Mouse (Mus musculus) limb, embryonic 14.5 days (tissue): ENCODE data around the gene Dpm3. TPM values are rescaled to one million over a fixed set of nuclear protein-coding genes. Genes with fewer than 3 reads are reported as not detected.

Experiments used
- ATAC-seq: fragments of 200-750 bp; cut with Nextera tagmentation; 2 replicates; pipeline ENCODE4 v1.8.0; 2017; ENCODE audit warnings: low read depth, moderate number of reproducible peaks, moderate TSS enrichment; ENCODE audit not compliant: low FRiP score
- DNase-seq: peaks from one replicate; pipeline ENCODE4 v3.0.0-alpha.2; 2015; ENCODE audit warnings: low spot score
- H3K27ac ChIP-seq: fragments of 300-500 bp; sonication (generic); replicated peaks from 2 replicates; pipeline ENCODE4 v1.5.1; 2014; ENCODE audit warnings: low read depth, mild to moderate bottlenecking, low read length, moderate library complexity, mixed read lengths
- H3K27me3 ChIP-seq: fragments of 300-500 bp; sonication (generic); 2 replicates; pipeline ENCODE4 v1.6.1; 2014; ENCODE audit warnings: low read length, mixed read lengths; ENCODE audit not compliant: control insufficient read depth, insufficient read depth
- H3K36me3 ChIP-seq: fragments of 300-500 bp; sonication (generic); 2 replicates; pipeline ENCODE4 v1.6.1; 2014; ENCODE audit warnings: mild to moderate bottlenecking, low read length, moderate library complexity, mixed read lengths; ENCODE audit not compliant: control insufficient read depth, insufficient read depth
- H3K4me1 ChIP-seq: fragments of 300-500 bp; sonication (generic); 2 replicates; pipeline ENCODE4 v1.6.1; 2014; ENCODE audit warnings: antibody characterized with exemption, low read length, mixed read lengths; ENCODE audit not compliant: control insufficient read depth, insufficient read depth
- H3K4me2 ChIP-seq: fragments of 300-500 bp; sonication (generic); replicated peaks from 2 replicates; pipeline ENCODE4 v1.6.1; 2014; ENCODE audit warnings: low read depth, mild to moderate bottlenecking, low read length, moderate library complexity; ENCODE audit not compliant: severe bottlenecking
- H3K4me3 ChIP-seq: fragments of 300-500 bp; sonication (generic); replicated peaks from 2 replicates; pipeline ENCODE4 v1.5.1; 2014; ENCODE audit warnings: low read length
- H3K9ac ChIP-seq: fragments of 300-500 bp; sonication (generic); 2 replicates; pipeline ENCODE4 v1.6.1; 2014; ENCODE audit warnings: mild to moderate bottlenecking, low read depth, low read length, moderate library complexity; ENCODE audit not compliant: severe bottlenecking
- H3K9me3 ChIP-seq: fragments of 300-500 bp; sonication (generic); 2 replicates; pipeline ENCODE4 v1.6.1; 2016; ENCODE audit warnings: low read length; ENCODE audit not compliant: control insufficient read depth
- POLR2A ChIP-seq: fragments of 200-500 bp; IDR thresholded peaks from 2 replicates; pipeline ENCODE4 v1.8.0; 2012; ENCODE audit warnings: inconsistent platforms, mild to moderate bottlenecking, moderate library complexity, borderline replicate concordance; ENCODE audit not compliant: insufficient read depth, insufficient read length; ENCODE audit errors: extremely low read depth
- WGBS: fragments of 180-500 bp; shearing (Covaris S2); extraction: QIAGEN DNeasy Blood & Tissue Kit; methylation state at CpG from one replicate; pipeline ENCODE4 v1.1.7; 2014; 5-methylcytosine and 5-hydroxymethylcytosine counted together
- polyA plus RNA-seq, 2 experiments: library from polyadenylated mRNA; depleted of rRNA in 1 of 2; stranded (reverse) in 1 of 2; unstranded in 1 of 2; fragments of >200 nt; fragmentation: Nextera tagmentation in 1 of 2; extraction: Ambion mirVana in 1 of 2; gene quantifications; 2 replicates each; pipeline versions ENCODE4 v1.2.1 to v1.2.3; 2012 to 2014

Dpm3 gene
- polyA plus RNA-seq, 2 experiments, result 173 to 313 TPM

DNA sequence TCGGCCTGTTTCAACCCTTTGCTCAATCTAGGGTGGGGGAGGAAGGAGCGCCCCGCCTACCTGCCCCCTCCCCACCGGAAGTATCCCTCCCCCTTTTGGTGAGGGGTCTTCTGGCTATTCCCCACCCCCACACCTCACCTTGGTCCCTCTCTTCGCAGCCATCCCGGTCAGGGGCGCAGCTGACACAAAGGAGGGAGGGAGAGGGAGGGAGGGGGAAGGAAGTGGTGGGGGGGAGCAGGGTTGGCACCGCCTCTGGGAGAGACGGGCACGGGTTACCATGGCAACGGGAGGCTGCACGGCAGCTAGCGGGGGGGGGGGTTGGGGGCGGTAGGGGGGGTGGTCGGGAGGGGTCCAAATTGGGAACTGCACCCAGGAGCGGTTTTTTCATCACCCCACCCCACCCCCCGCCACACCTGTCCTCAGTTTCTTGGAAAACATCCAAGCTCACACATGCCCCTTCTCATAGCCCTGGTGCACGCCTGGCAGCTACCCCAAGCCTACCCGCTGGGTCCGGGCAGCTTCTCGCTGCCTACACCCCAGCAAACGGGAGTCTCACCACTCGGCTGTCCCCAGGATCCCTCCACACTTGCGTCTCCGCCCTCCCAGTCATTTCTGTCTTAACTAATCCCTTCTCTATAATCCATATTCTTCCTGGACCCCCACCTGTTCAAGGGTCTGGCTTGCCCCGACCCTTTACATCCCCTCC lies 14.0 kb upstream of the Dpm3 start:
- peaks cover 31% of the 10 kb centered on the region for H3K36me3 ChIP-seq
- peak overlapping the region; percentile 90 for H3K4me2 ChIP-seq
- DNase-seq (peak; percentile 39), ATAC-seq (peak; percentile 5; the same call in 1 of the 2 replicates)
- H3K9me3 ChIP-seq, result no peaks in the 10 kb centered on the region
- TF ChIP-seq POLR2A, result no peak
- H3K27me3 ChIP-seq, result no peaks in the 10 kb centered on the region
- H3K4me3 ChIP-seq, result peak overlapping the region; percentile 86
- peaks cover 29% of the 10 kb centered on the region for H3K4me1 ChIP-seq
- H3K27ac ChIP-seq, result peak overlapping the region; percentile 45
- WGBS, result under 1% methylated on average over 17 of the region's 26 CpGs
- H3K9ac ChIP-seq, result peak overlapping the region; percentile 12

DNA sequence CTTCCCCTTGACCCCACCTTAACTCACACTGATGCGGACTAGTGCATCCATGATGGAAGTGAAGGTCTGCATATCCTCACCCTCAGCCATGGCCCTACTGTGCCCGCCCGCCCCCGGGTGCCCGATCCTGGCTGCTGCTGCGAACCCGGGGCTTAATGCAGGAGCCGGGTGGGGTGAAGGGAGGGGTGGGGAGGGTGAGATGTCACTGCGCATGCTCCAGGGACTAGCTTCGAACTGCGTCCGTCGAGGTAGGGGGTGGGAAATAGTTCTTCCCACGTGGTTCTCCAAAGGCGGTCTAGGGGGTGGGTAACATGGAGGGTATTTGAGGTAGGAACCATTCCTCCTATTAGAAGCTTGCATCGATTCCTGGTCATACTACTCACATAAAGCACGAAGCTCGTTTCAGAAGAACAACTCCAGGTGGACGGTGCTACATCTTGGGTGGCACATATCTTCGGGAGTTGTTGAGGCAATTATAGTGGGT lies 13.4 kb upstream of the Dpm3 start, which contains the start of gene Krtcap2:
TSS of gene Krtcap2 (plus strand) at position 279 of the 484 bp plus-strand sequence.
- H3K36me3 ChIP-seq, result peaks cover 25% of the 10 kb centered on the region
- DNase-seq (peak; percentile 72), ATAC-seq (peak; percentile 56)
- no peaks in the 10 kb centered on the region for H3K9me3 ChIP-seq
- peak within 1 kb of the TSS; percentile 75 for H3K9ac ChIP-seq
- no peaks in the 10 kb centered on the region for H3K27me3 ChIP-seq
- 4% methylated on average over 20 of the region's 20 CpGs for WGBS
- H3K4me2 ChIP-seq, result peak within 1 kb of the TSS; percentile 90
- peaks cover 29% of the 10 kb centered on the region for H3K4me1 ChIP-seq
- peak within 1 kb of the TSS; percentile 86 for H3K4me3 ChIP-seq
- peak within 1 kb of the TSS; percentile 65 for H3K27ac ChIP-seq
- no peak for TF ChIP-seq POLR2A

DNA sequence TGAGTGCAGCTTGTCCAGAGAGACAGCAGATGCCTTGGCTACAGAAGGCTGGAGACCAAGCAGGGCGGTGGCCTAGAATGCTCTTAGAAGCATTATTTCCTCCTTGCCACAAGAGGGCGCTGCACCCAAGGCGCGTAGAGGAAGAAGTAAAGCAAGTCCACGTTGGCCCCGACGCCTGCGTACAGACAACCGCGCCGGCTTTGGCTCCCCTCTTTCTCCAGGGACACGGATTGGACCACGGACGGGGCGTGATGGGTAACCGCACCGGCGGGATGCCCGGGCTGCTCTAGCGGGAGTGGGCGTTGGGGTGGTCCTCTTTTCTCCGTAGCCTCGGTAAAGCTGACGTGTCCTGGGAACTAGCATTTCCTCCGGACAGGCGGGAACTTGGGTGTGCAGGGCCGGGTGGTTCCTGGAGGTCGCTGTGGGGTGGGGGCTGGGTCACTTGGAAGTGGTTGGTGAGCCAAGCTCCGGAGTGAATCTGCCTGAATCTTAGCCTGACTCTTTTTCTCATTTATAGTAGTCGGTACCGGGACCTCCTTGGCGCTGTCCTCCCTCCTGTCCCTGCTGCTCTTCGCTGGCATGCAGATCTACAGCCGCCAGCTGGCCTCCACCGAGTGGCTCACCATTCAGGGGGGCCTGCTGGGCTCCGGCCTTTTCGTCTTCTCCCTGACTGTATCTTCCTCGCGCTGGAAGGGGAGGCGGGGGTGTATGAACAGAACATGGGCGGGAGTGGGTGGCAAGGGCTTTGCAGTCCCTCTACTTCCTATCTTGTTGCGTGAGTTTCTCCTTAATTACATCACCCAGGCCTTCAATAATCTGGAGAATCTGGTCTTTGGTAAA lies 12.7 kb upstream of the Dpm3 start, which contains the start of gene Trim46:
TSS of gene Trim46 (minus strand) at position 49 of the 840 bp plus-strand sequence.
- TF ChIP-seq POLR2A, result 0 out of 2 replicates have a peak, but pooled peaks have one; percentile 10
- Histone ChIP-seq H3K9ac (peak within 1 kb of the TSS; percentile 75), H3K36me3 (peaks cover 18% of the 10 kb centered on the region), H3K4me1 (peaks cover 33% of the 10 kb centered on the region), H3K4me2 (peak within 1 kb of the TSS; percentile 90), H3K4me3 (peak within 1 kb of the TSS; percentile 86), H3K27ac (peak within 1 kb of the TSS; percentile 65), H3K27me3 (no peaks in the 10 kb centered on the region), H3K9me3 (no peaks in the 10 kb centered on the region)
- ATAC-seq (peak; percentile 83), DNase-seq (peak; percentile 88)
- WGBS, result 1% methylated on average over 40 of the region's 42 CpGs

DNA sequence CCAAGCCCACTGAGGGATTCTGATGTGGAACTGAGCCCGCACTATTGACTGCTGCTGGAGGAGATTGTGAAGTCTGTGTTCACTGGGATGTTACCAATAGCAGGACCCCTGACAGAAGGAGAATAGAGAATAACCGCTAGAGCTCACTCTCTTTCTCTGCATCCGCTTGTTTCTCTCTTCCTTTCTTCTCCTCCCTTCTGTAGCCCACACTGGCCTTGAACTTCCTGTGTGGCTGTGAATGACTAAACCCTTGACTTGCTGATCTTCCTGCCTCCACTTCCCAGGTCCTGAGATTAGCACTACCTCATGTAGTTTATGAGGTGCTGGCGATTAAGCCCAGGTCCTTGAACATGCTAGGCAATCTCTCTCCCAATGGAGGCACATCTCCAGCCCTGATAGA lies 11.7 kb upstream of the Dpm3 start:
- Histone ChIP-seq H3K4me3 (peak overlapping the region; percentile 86), H3K4me2 (peak overlapping the region; percentile 90), H3K9ac (peak overlapping the region; percentile 75), H3K27ac (no peak overlapping the region), H3K36me3 (peaks cover 13% of the 10 kb centered on the region), H3K9me3 (no peaks in the 10 kb centered on the region), H3K27me3 (no peaks in the 10 kb centered on the region), H3K4me1 (peaks cover 38% of the 10 kb centered on the region)
- 88% methylated on average over 4 of the region's 4 CpGs for WGBS
- no peak for ATAC-seq
- no peak for DNase-seq
- no peak for TF ChIP-seq POLR2A

DNA sequence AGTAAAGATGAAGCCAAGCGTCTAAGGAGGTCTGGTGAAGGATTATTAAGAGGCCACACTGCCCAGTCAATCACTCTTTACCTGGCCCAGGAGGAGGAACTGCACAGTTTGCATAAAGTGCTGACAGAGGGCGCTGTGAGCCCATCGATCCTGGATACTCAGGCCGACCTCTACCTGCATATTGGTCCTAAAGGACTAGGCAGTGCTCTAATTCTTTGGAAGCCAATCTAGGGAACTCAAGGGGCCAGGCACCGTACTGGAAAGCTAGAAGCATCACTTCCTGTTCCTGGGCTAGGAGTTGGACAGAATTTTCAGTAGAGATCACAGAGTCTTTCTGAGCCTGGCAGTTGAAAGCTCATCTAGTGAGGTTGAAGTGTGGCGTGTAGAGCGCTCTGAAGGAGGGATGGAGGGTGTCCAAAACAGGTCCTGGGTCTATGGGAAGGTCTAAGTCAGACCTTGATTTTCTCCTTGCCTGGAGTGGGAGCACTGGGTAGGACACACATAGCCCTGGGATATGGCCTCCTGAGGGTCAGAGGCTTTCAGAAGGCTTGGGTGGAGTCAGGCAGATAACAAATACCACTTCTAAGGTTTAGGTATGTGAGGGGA lies 8.6 kb upstream of the Dpm3 start:
- Histone ChIP-seq H3K36me3 (peaks cover 13% of the 10 kb centered on the region), H3K4me2 (no peak overlapping the region), H3K27ac (no peak overlapping the region), H3K27me3 (no peaks in the 10 kb centered on the region), H3K9me3 (no peaks in the 10 kb centered on the region), H3K4me3 (no peak overlapping the region), H3K9ac (no peak overlapping the region), H3K4me1 (peaks cover 19% of the 10 kb centered on the region)
- 18% methylated on average over 7 of the region's 7 CpGs for WGBS
- peak; percentile 45 for DNase-seq
- TF ChIP-seq POLR2A, result no peak
- no peak for ATAC-seq
